Mouse (Mus musculus) c-Kit-positive CD71-negative TER-119-negative erythroid progenitor cells, embryonic 14.5 days (primary cell): ENCODE results near the gene Nme3.

ENCODE experiments used
- DNase-seq: peaks from one replicate; pipeline ENCODE4 v3.0.0-alpha.2; 2013; ENCODE audit warnings: low read depth

Gene Nme3

GRCm38 (mm10) chr17:24896241-24896992, at the start of gene Nme3:
Gene Nme3 (plus strand): TSS chr17:24896500.
- DNase-seq: peak; percentile 54

GRCm38 (mm10) chr17:24847386-24847785, 48.9 kb upstream of the Nme3 start:
- DNase-seq: no peak

GRCm38 (mm10) chr17:24848600-24849031, 47.7 kb upstream of the Nme3 start:
- DNase-seq: no peak

GRCm38 (mm10) chr17:24849733-24850064, 46.6 kb upstream of the Nme3 start:
- peak; percentile 65 for DNase-seq

- DNase-seq: peak; percentile 96
Observed at GRCm38 (mm10) chr17:24850065-24850772, 46.1 kb upstream of the Nme3 start, which contains the start of gene Fahd1. Gene Fahd1 (minus strand): TSS chr17:24850364.

- no peak for DNase-seq
Observed at GRCm38 (mm10) chr17:24850773-24851127, 45.5 kb upstream of the Nme3 start.

GRCm38 (mm10) chr17:24851381-24852125, 44.7 kb upstream of the Nme3 start:
- DNase-seq: no peak

GRCm38 (mm10) chr17:24855838-24856464, 40.3 kb upstream of the Nme3 start:
- no peak for DNase-seq

- DNase-seq: no peak
Observed at GRCm38 (mm10) chr17:24856589-24856988, 39.7 kb upstream of the Nme3 start.

GRCm38 (mm10) chr17:24857831-24858470, 38.3 kb upstream of the Nme3 start:
- DNase-seq: no peak

- DNase-seq: no peak
Observed at GRCm38 (mm10) chr17:24858967-24859366, 37.3 kb upstream of the Nme3 start.

- DNase-seq: no peak
Observed at GRCm38 (mm10) chr17:24860076-24860475, 36.2 kb upstream of the Nme3 start.

- DNase-seq: no peak
Observed at GRCm38 (mm10) chr17:24861785-24862184, 34.5 kb upstream of the Nme3 start.

GRCm38 (mm10) chr17:24865776-24866175, 30.5 kb upstream of the Nme3 start, which contains the start of gene Igfals:
Gene Igfals (plus strand): TSS chr17:24865997.
- DNase-seq: no peak

- DNase-seq: no peak
Observed at GRCm38 (mm10) chr17:24867914-24868313, 28.4 kb upstream of the Nme3 start.

GRCm38 (mm10) chr17:24873695-24874404, 22.4 kb upstream of the Nme3 start:
- DNase-seq: no peak

GRCm38 (mm10) chr17:24874405-24874745, 21.9 kb upstream of the Nme3 start:
- DNase-seq: no peak

GRCm38 (mm10) chr17:24874989-24875388, 21.3 kb upstream of the Nme3 start:
- DNase-seq: no peak

GRCm38 (mm10) chr17:24877336-24878116, 18.8 kb upstream of the Nme3 start:
- no peak for DNase-seq

GRCm38 (mm10) chr17:24878117-24878397, 18.2 kb upstream of the Nme3 start:
- no peak for DNase-seq

GRCm38 (mm10) chr17:24878531-24878930, 17.8 kb upstream of the Nme3 start:
- DNase-seq: no peak
